Mouse (Mus musculus) neutrophil, adult 65 days (primary cell): Measurements from ENCODE around the gene Apmap. TPM values are rescaled to one million over a fixed set of nuclear protein-coding genes. Genes with fewer than 3 reads are reported as not detected.

ENCODE experiments used
- total RNA-seq: library from RNA; stranded (reverse); gene quantifications from 2 replicates; pipeline ENCODE4 v1.2.4, GENCODE M21; 2023

Gene Apmap
- 41.8 and 55.5 TPM in 2 replicates for total RNA-seq

DNA sequence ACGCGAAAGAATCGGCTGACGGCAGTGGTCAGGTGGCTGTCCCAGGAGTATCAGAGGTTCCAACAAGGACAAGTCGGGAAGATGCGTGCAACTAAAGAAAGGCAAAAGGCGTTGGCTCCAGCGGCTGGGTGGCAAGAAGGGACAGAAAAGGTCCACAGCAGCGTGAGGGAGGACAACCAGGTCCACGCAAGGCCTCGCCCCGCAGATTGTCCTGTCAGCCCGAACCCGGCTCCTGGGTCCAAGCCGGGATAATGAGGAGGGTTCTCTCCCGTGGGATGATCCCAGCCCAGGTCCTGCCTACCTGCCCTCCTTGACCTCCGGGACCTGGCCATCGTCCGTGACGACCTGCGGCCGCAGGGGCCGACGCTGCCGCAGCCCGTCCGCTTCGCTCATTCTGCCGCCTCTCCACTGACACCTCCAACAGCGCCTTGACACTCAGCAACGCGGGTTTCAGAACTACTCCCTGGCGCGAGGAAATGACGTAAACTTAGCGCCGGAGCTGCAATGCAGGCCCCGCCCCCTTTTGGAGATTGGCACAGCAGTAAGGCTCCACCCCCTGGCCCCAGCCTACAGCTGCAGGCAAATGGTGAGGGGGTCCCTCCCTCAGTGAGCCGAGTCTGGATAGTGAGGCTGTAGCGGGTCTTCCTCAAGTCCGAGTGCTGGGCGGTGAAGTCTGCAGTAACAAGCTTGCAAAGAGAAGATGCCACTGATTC lies at the start of gene Apmap:
Apmap (minus strand) TSS at position 481 of the 713 bp plus-strand sequence.

DNA sequence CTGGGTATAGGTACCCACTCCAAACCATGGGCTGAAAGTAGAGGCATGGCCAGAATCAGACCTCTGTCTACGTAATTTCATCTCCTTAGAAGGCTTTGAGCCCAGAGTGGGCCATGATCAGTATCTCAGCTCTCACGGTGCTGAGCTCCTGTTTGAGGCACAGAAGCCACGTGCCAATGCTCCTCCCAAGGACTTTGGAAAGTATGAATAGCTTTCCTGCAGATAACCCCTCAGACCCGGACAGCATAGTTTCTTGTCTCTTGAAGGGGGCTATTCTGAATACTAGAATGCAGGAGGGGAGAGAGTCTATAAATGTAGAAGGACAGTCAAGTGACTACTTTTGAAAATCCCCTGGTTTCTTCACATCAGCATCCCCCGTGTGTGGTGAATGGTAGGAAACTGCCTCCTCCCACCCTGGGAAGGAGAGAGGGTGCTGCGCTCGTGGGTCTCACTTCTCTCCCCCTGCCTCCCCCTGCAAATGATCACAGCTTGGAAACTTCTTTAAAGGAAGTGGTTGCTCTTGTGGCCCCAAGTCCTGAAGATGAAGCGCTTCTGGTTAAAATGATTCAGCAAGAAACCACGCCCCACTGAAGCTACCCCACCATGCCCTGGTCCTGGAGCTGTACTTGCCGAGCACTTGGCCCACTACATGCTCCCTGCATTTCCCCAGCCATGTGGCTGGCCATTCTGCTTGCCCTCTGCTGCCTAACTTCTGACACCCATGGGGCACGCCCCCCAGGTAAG lies 38.3 kb downstream of the Apmap start, which contains the start of gene Cst7:
Cst7 (plus strand) TSS at position 569 of the 744 bp plus-strand sequence.

Other genes with a start within 250 kb of the Apmap start
- 0.66 TPM in 1 of 2 replicates, not detected in the other for gene 3300002I08Rik, start 245.8 kb downstream of the Apmap start, total RNA-seq
- 0.36 and 0.47 TPM in 2 replicates for gene Zfp442, start 157.1 kb downstream of the Apmap start, total RNA-seq
- not detected in 2 replicates for gene Zfp345, start 123.5 kb downstream of the Apmap start, total RNA-seq
- 11.9 and 13.8 TPM in 2 replicates for gene Cst7, start 38.2 kb downstream of the Apmap start, total RNA-seq
- gene Acss1, start 59.9 kb upstream of the Apmap start, total RNA-seq, result 2.9 and 3.4 TPM in 2 replicates
- gene Vsx1, start 80.8 kb upstream of the Apmap start, total RNA-seq, result not detected in 2 replicates
- 3.7 and 4.8 TPM in 2 replicates for gene Entpd6, start 140.5 kb upstream of the Apmap start, total RNA-seq
- gene Pygb, start 178.2 kb upstream of the Apmap start, total RNA-seq, result 15.7 and 17.9 TPM in 2 replicates